Mouse (Mus musculus) T-helper 2 cell (primary cell): ENCODE data around the gene Nms.

Source experiments
- in situ Hi-C: fragments of 300-600 bp; cut with MboI, MseI; formaldehyde crosslinking; loops from one replicate; pipeline ENCODE4 v1.15.1; 2025; ENCODE audit warnings: high pct_unique_total_duplicates

Gene Nms

GRCm38 (mm10) chr1:38938849-38939248 is at the start of gene Nms:
TSS of gene Nms (plus strand) at chr1:38939149.
- in situ Hi-C loops, result no loop called here

GRCm38 (mm10) chr1:38891444-38891843 is 47.5 kb upstream of the Nms start:
- in situ Hi-C loops, result no loop called here

GRCm38 (mm10) chr1:38893081-38893480 is 45.9 kb upstream of the Nms start:
- in situ Hi-C loops, result no loop called here

GRCm38 (mm10) chr1:38897431-38898248 is 41.3 kb upstream of the Nms start, which contains the start of gene Chst10:
TSS of gene Chst10 (minus strand) at chr1:38898161.
- in situ Hi-C loops, result no loop called here

- in situ Hi-C loops, result no loop called here
Observed at GRCm38 (mm10) chr1:38902571-38902970, 36.4 kb upstream of the Nms start.

GRCm38 (mm10) chr1:38903985-38904384 is 35.0 kb upstream of the Nms start:
- in situ Hi-C loops, result no loop called here

GRCm38 (mm10) chr1:38928996-38929395 is 10.0 kb upstream of the Nms start:
- in situ Hi-C loops, result no loop called here

- in situ Hi-C loops, result no loop called here
Observed at GRCm38 (mm10) chr1:38929468-38929867, 9.5 kb upstream of the Nms start.

GRCm38 (mm10) chr1:38930767-38931166 is 8.2 kb upstream of the Nms start:
- in situ Hi-C loops, result no loop called here

GRCm38 (mm10) chr1:38934668-38935067 is 4.3 kb upstream of the Nms start:
- in situ Hi-C loops, result no loop called here

GRCm38 (mm10) chr1:38936780-38937179 is 2.2 kb upstream of the Nms start:
- in situ Hi-C loops, result no loop called here

GRCm38 (mm10) chr1:38939608-38940007 is 659 bp downstream of the Nms start:
- in situ Hi-C loops, result no loop called here

GRCm38 (mm10) chr1:38956457-38956856 is 17.5 kb downstream of the Nms start:
- in situ Hi-C loops, result no loop called here

GRCm38 (mm10) chr1:38969116-38969515 is 30.2 kb downstream of the Nms start:
- in situ Hi-C loops, result no loop called here

GRCm38 (mm10) chr1:38971712-38972111 is 32.8 kb downstream of the Nms start:
- in situ Hi-C loops, result no loop called here

- in situ Hi-C loops, result no loop called here
Observed at GRCm38 (mm10) chr1:38972986-38973592, 34.1 kb downstream of the Nms start.

- in situ Hi-C loops, result no loop called here
Observed at GRCm38 (mm10) chr1:38979953-38980352, 41.0 kb downstream of the Nms start.

- in situ Hi-C loops, result no loop called here
Observed at GRCm38 (mm10) chr1:38983870-38984269, 44.9 kb downstream of the Nms start.

- in situ Hi-C loops, result no loop called here
Observed at GRCm38 (mm10) chr1:38985308-38985707, 46.4 kb downstream of the Nms start, which contains the start of gene Pdcl3. TSS of gene Pdcl3 (plus strand) at chr1:38985608.

- in situ Hi-C loops, result no loop called here
Observed at GRCm38 (mm10) chr1:38987080-38987864, 48.3 kb downstream of the Nms start.

- in situ Hi-C loops, result no loop called here
Observed at GRCm38 (mm10) chr1:38987865-38988211, 48.9 kb downstream of the Nms start.

- in situ Hi-C loops, result no loop called here
Observed at GRCm38 (mm10) chr1:38988357-38988756, 49.4 kb downstream of the Nms start.
